Mouse (Mus musculus) hindbrain, embryonic 11.5 days (tissue): Measurements from ENCODE around the gene Reck. TPM values are rescaled to one million over a fixed set of nuclear protein-coding genes. Genes with fewer than 3 reads are reported as not detected.
A peak's percentile ranks its signal among the peaks of the same experiment; 100 is the strongest.

Experiments
- ATAC-seq: fragments of 200-750 bp; cut with Nextera tagmentation; 2 replicates; pipeline ENCODE4 v1.8.0; 2017; ENCODE audit warnings: mild to moderate bottlenecking, moderate TSS enrichment, moderate library complexity; ENCODE audit not compliant: low FRiP score
- DNase-seq: peaks from one replicate; pipeline ENCODE4 v3.0.0-alpha.2; 2015; ENCODE audit warnings: low spot score
- H3K27ac ChIP-seq: fragments of 300-500 bp; sonication (generic); 2 replicates; pipeline ENCODE4 v1.5.1; 2014; ENCODE audit warnings: mild to moderate bottlenecking, low read depth, low read length
- H3K27me3 ChIP-seq: fragments of 300-500 bp; sonication (generic); 2 replicates; pipeline ENCODE4 v1.6.1; 2014; ENCODE audit warnings: mild to moderate bottlenecking, low read length, moderate library complexity, mixed read lengths; ENCODE audit not compliant: control insufficient read depth, insufficient read depth
- H3K36me3 ChIP-seq: fragments of 300-500 bp; sonication (generic); 2 replicates; pipeline ENCODE4 v1.6.1; 2014; ENCODE audit warnings: mild to moderate bottlenecking, low read length, moderate library complexity, mixed read lengths; ENCODE audit not compliant: control insufficient read depth, insufficient read depth
- H3K4me1 ChIP-seq: fragments of 300-500 bp; sonication (generic); replicated peaks from 2 replicates; pipeline ENCODE4 v1.6.1; 2014; ENCODE audit warnings: low read length, mixed read lengths; ENCODE audit not compliant: control insufficient read depth, insufficient read depth
- H3K4me2 ChIP-seq: fragments of 300-500 bp; sonication (generic); replicated peaks from 2 replicates; pipeline ENCODE4 v1.6.1; 2014; ENCODE audit warnings: mild to moderate bottlenecking, low read depth, low read length
- H3K4me3 ChIP-seq: fragments of 300-500 bp; sonication (generic); 2 replicates; pipeline ENCODE4 v1.5.1; 2014; ENCODE audit warnings: low read depth, low read length
- H3K9ac ChIP-seq: fragments of 300-500 bp; sonication (generic); 2 replicates; pipeline ENCODE4 v1.6.1; 2014; ENCODE audit warnings: low read depth, low read length
- H3K9me3 ChIP-seq: fragments of 300-500 bp; sonication (generic); 2 replicates; pipeline ENCODE4 v1.6.1; 2016; ENCODE audit warnings: low read length; ENCODE audit not compliant: control insufficient read depth
- WGBS: fragments of 180-500 bp; shearing (Covaris S2); extraction: QIAGEN DNeasy Blood & Tissue Kit; methylation state at CpG from one replicate; pipeline ENCODE4 v1.1.7; 2014; 5-methylcytosine and 5-hydroxymethylcytosine counted together
- polyA plus RNA-seq: library from polyadenylated mRNA; unstranded; fragments of >200 nt; fragmentation: Nextera tagmentation; extraction: Ambion mirVana; gene quantifications from 2 replicates; pipeline ENCODE4 v1.2.1, GENCODE M21; 2014

Gene Reck
- polyA plus RNA-seq, 1 experiment from 2014 or later = 15.0 TPM

GRCm38 (mm10) chr4:43969373-43969772 is 94.0 kb downstream of the Reck start:
- no peak overlapping the region for H3K4me2 ChIP-seq
- no peaks in the 10 kb centered on the region for H3K36me3 ChIP-seq
- ATAC-seq = 0 out of 2 replicates have a peak, but pooled peaks have one; percentile 41
- no peak overlapping the region for H3K27ac ChIP-seq
- no peak overlapping the region for H3K9ac ChIP-seq
- no peaks in the 10 kb centered on the region for H3K9me3 ChIP-seq
- 5% methylated on average over 4 of the region's 4 CpGs for WGBS
- no peak overlapping the region for H3K4me3 ChIP-seq
- peak; percentile 50 for DNase-seq
- H3K4me1 ChIP-seq = peaks cover 12% of the 10 kb centered on the region
- H3K27me3 ChIP-seq = no peaks in the 10 kb centered on the region

GRCm38 (mm10) chr4:43970393-43971330 is 95.3 kb downstream of the Reck start:
- H3K27me3 ChIP-seq = no peaks in the 10 kb centered on the region
- WGBS = 85% methylated on average over 20 of the region's 20 CpGs
- no peaks in the 10 kb centered on the region for H3K36me3 ChIP-seq
- no peaks in the 10 kb centered on the region for H3K9me3 ChIP-seq
- no peak for ATAC-seq
- no peak overlapping the region for H3K9ac ChIP-seq
- H3K4me3 ChIP-seq = no peak overlapping the region
- no peak overlapping the region for H3K4me2 ChIP-seq
- DNase-seq = no peak
- no peak overlapping the region for H3K27ac ChIP-seq
- H3K4me1 ChIP-seq = peaks cover 12% of the 10 kb centered on the region

GRCm38 (mm10) chr4:43971541-43972136 is 96.3 kb downstream of the Reck start:
- no peak overlapping the region; the same call in 1 of the 2 replicates for H3K4me2 ChIP-seq
- no peak for DNase-seq
- H3K9ac ChIP-seq = peak overlapping the region; percentile 16; the same call in 1 of the 2 replicates
- peaks cover 12% of the 10 kb centered on the region for H3K4me1 ChIP-seq
- 71% methylated on average over 9 of the region's 9 CpGs for WGBS
- no peaks in the 10 kb centered on the region for H3K9me3 ChIP-seq
- no peak overlapping the region for H3K4me3 ChIP-seq
- no peaks in the 10 kb centered on the region for H3K36me3 ChIP-seq
- no peak for ATAC-seq
- H3K27me3 ChIP-seq = no peaks in the 10 kb centered on the region
- H3K27ac ChIP-seq = peak overlapping the region; percentile 65

GRCm38 (mm10) chr4:43972137-43972591 is 96.8 kb downstream of the Reck start:
- H3K27ac ChIP-seq = peak overlapping the region; percentile 65
- no peaks in the 10 kb centered on the region for H3K9me3 ChIP-seq
- H3K4me3 ChIP-seq = no peak overlapping the region
- peak overlapping the region; percentile 16; the same call in 1 of the 2 replicates for H3K9ac ChIP-seq
- DNase-seq = peak; percentile 56
- no peaks in the 10 kb centered on the region for H3K27me3 ChIP-seq
- peak; percentile 66; the same call in 1 of the 2 replicates for ATAC-seq
- peaks cover 12% of the 10 kb centered on the region for H3K4me1 ChIP-seq
- no peaks in the 10 kb centered on the region for H3K36me3 ChIP-seq
- H3K4me2 ChIP-seq = no peak overlapping the region; the same call in 1 of the 2 replicates
- 2% methylated on average over 8 of the region's 8 CpGs for WGBS

GRCm38 (mm10) chr4:43973526-43973981 is 98.2 kb downstream of the Reck start:
- H3K27ac ChIP-seq = no peak overlapping the region
- DNase-seq (no peak), ATAC-seq (no peak)
- 50% methylated on average over 4 of the region's 4 CpGs for WGBS
- no peak overlapping the region for H3K9ac ChIP-seq
- H3K36me3 ChIP-seq = no peaks in the 10 kb centered on the region
- peaks cover 14% of the 10 kb centered on the region for H3K4me1 ChIP-seq
- H3K9me3 ChIP-seq = no peaks in the 10 kb centered on the region
- H3K27me3 ChIP-seq = no peaks in the 10 kb centered on the region
- H3K4me2 ChIP-seq = no peak overlapping the region
- no peak overlapping the region for H3K4me3 ChIP-seq

GRCm38 (mm10) chr4:43974914-43975616 is 99.7 kb downstream of the Reck start:
- H3K9ac ChIP-seq = no peak overlapping the region
- no peak overlapping the region for H3K4me3 ChIP-seq
- peaks cover 13% of the 10 kb centered on the region for H3K4me1 ChIP-seq
- no peaks in the 10 kb centered on the region for H3K27me3 ChIP-seq
- no peak for ATAC-seq
- no peak overlapping the region for H3K27ac ChIP-seq
- WGBS = 79% methylated on average over 9 of the region's 10 CpGs
- H3K4me2 ChIP-seq = no peak overlapping the region
- H3K36me3 ChIP-seq = no peaks in the 10 kb centered on the region
- no peaks in the 10 kb centered on the region for H3K9me3 ChIP-seq
- no peak for DNase-seq

DNA sequence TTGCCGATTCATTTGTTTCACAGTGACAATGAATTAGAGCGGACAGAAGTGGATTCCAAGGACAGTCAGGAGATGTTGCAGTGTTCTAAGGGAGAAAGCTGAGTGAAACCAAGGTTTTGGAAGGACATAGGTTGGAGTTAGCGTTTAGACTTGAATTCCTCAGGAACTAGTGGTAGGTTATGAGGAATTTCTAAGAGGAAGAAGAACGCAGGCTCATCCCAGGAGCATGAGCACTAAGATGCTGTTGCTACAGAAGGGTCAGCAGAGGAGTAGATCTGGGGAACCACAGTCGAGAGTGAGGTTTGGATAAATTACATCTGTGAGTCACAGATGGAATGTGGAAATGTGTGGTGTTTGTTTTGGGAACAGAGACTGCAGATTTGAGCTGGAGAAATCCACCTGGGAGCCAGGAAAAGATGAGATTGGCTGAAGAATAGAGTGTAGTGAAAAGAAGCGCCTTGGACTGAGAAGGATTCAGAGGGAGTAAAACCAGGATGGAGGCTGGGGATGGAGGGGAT is 101.0 kb downstream of the Reck start:
- Histone ChIP-seq H3K4me3 (no peak overlapping the region), H3K36me3 (no peaks in the 10 kb centered on the region), H3K4me2 (no peak overlapping the region), H3K27me3 (no peaks in the 10 kb centered on the region), H3K27ac (no peak overlapping the region), H3K4me1 (peaks cover 13% of the 10 kb centered on the region), H3K9me3 (no peaks in the 10 kb centered on the region), H3K9ac (no peak overlapping the region)
- no peak for DNase-seq
- WGBS = 83% methylated on average over 6 of the region's 6 CpGs
- no peak for ATAC-seq
